14 mouse cellular contexts compared by ENCODE assay signal in genomic region chr9:13651828-13652227, GRCm38 (mm10).
A peak's percentile ranks its signal among the peaks of the same experiment; 100 is the strongest.
DNase-seq lines count a peak whose midpoint lies in the region; ATAC-seq and TF ChIP-seq lines count a peak whose summit lies in the region.
"Had no signal": no experiment of that assay in that cellular context is flagged by ENCODE, and none has a peak within 500 bp of the region (broad histone marks: within the 10 kb centered on the region; RNA-seq: fewer than 3 reads in every experiment).

No protein-coding gene starts in this region.

- DNase-seq in midbrain, embryonic 10.5 days (ENCODE audit: low spot score) = no peak
- DNase-seq in midbrain, postnatal 0 days (ENCODE audit: low spot score) = no peak
- no peak for DNase-seq in hindbrain, postnatal 0 days (ENCODE audit: low spot score)
- no peak for DNase-seq in kidney, postnatal 10 days
- DNase-seq in T-cell, adult 2 months (ENCODE audit: low spot score) = no peak
- DNase-seq: cerebellum, adult 8-10 months; kidney, postnatal 25 days; liver; lung, adult 18-20 months; thymus, adult 2 months had no signal

- peaks cover 27% of the 10 kb centered on the region for H3K4me1 ChIP-seq in midbrain, embryonic 10.5 days
- H3K4me1 ChIP-seq in midbrain, postnatal 0 days (ENCODE audit: insufficient read depth, low read length) = no peaks in the 10 kb centered on the region
- peaks cover 10% of the 10 kb centered on the region for H3K4me1 ChIP-seq in forebrain, embryonic 16.5 days (replicated peaks; ENCODE audit: control insufficient read depth, insufficient read depth, low read length)
- H3K4me1 ChIP-seq in hindbrain, postnatal 0 days (ENCODE audit: insufficient read depth, low read length) = no peaks in the 10 kb centered on the region
- peaks cover 9% of the 10 kb centered on the region for H3K4me1 ChIP-seq in neural tube, embryonic 14.5 days (ENCODE audit: control insufficient read depth, insufficient read depth, low read length)
- no peaks in the 10 kb centered on the region for H3K4me1 ChIP-seq in intestine, embryonic 16.5 days (ENCODE audit: control insufficient read depth, insufficient read depth, low read length)

- H3K36me3 ChIP-seq in midbrain, embryonic 10.5 days = no peaks in the 10 kb centered on the region
- no peaks in the 10 kb centered on the region for H3K36me3 ChIP-seq in midbrain, postnatal 0 days (ENCODE audit: insufficient read depth, low read length)
- no peaks in the 10 kb centered on the region for H3K36me3 ChIP-seq in forebrain, embryonic 16.5 days (ENCODE audit: control insufficient read depth, insufficient read depth)
- no peaks in the 10 kb centered on the region for H3K36me3 ChIP-seq in hindbrain, postnatal 0 days (ENCODE audit: insufficient read depth, low read length)
- no peaks in the 10 kb centered on the region for H3K36me3 ChIP-seq in neural tube, embryonic 14.5 days (ENCODE audit: control insufficient read depth, insufficient read depth, low read length)
- H3K36me3 ChIP-seq in intestine, embryonic 16.5 days (ENCODE audit: control insufficient read depth, insufficient read depth, low read length) = no peaks in the 10 kb centered on the region
- H3K36me3 ChIP-seq: heart, embryonic 15.5 days had no signal

- 36% methylated on average over 4 of the region's 4 CpGs for WGBS in midbrain, embryonic 10.5 days
- WGBS in midbrain, postnatal 0 days = 47% methylated on average over 4 of the region's 4 CpGs
- 38% methylated on average over 4 of the region's 4 CpGs for WGBS in forebrain, embryonic 16.5 days
- 43% methylated on average over 4 of the region's 4 CpGs for WGBS in hindbrain, postnatal 0 days
- 21% methylated on average over 4 of the region's 4 CpGs for WGBS in neural tube, embryonic 14.5 days
- WGBS in intestine, embryonic 16.5 days = 82% methylated on average over 4 of the region's 4 CpGs

- H3K27ac ChIP-seq in midbrain, embryonic 10.5 days (replicated peaks) = peak overlapping the region; percentile 81
- no peak overlapping the region for H3K27ac ChIP-seq in midbrain, postnatal 0 days (ENCODE audit: low read depth, low read length)
- H3K27ac ChIP-seq in forebrain, embryonic 16.5 days (ENCODE audit: low read length) = no peak overlapping the region
- H3K27ac ChIP-seq in hindbrain, postnatal 0 days = peak overlapping the region; percentile 41
- H3K27ac ChIP-seq in neural tube, embryonic 14.5 days (ENCODE audit: low read depth, low read length) = peak overlapping the region; percentile 75; the same call in 1 of the 2 replicates
- H3K27ac ChIP-seq in intestine, embryonic 16.5 days (ENCODE audit: low read length) = no peak overlapping the region
- H3K27ac ChIP-seq: heart, embryonic 15.5 days had no signal

- peaks cover 27% of the 10 kb centered on the region; the same call in 1 of the 2 replicates for H3K27me3 ChIP-seq in midbrain, embryonic 10.5 days (ENCODE audit: low read depth, poor library complexity, severe bottlenecking)
- no peaks in the 10 kb centered on the region for H3K27me3 ChIP-seq in midbrain, postnatal 0 days (ENCODE audit: insufficient read depth, low read length)
- no peaks in the 10 kb centered on the region for H3K27me3 ChIP-seq in forebrain, embryonic 16.5 days (replicated peaks; ENCODE audit: control insufficient read depth, insufficient read depth, low read length)
- H3K27me3 ChIP-seq in hindbrain, postnatal 0 days (ENCODE audit: insufficient read depth, low read length) = no peaks in the 10 kb centered on the region
- H3K27me3 ChIP-seq in neural tube, embryonic 14.5 days (ENCODE audit: control insufficient read depth, insufficient read depth, low read length) = no peaks in the 10 kb centered on the region
- H3K27me3 ChIP-seq in intestine, embryonic 16.5 days (replicated peaks; ENCODE audit: control insufficient read depth, insufficient read depth, low read length) = no peaks in the 10 kb centered on the region
- H3K27me3 ChIP-seq: heart, embryonic 15.5 days had no signal

- H3K4me2 ChIP-seq in midbrain, postnatal 0 days (ENCODE audit: low read depth, low read length, poor library complexity, severe bottlenecking) = no peak overlapping the region
- H3K4me2 ChIP-seq in forebrain, embryonic 16.5 days (ENCODE audit: low read length) = no peak overlapping the region
- no peak overlapping the region for H3K4me2 ChIP-seq in hindbrain, postnatal 0 days (ENCODE audit: low read depth, low read length)
- no peak overlapping the region for H3K4me2 ChIP-seq in neural tube, embryonic 14.5 days (ENCODE audit: low read depth, low read length)
- H3K4me2 ChIP-seq in intestine, embryonic 16.5 days (ENCODE audit: low read depth, low read length) = no peak overlapping the region
- H3K4me2 ChIP-seq: heart, embryonic 15.5 days had no signal

- no peak overlapping the region for H3K9ac ChIP-seq in midbrain, postnatal 0 days (replicated peaks; ENCODE audit: low read length, poor library complexity, severe bottlenecking)
- peak overlapping the region; percentile 41; the same call in 1 of the 2 replicates for H3K9ac ChIP-seq in forebrain, embryonic 16.5 days (replicated peaks; ENCODE audit: low read depth, low read length)
- no peak overlapping the region for H3K9ac ChIP-seq in hindbrain, postnatal 0 days (replicated peaks; ENCODE audit: low read length)
- no peak overlapping the region for H3K9ac ChIP-seq in neural tube, embryonic 14.5 days (replicated peaks; ENCODE audit: low read depth, low read length)
- no peak overlapping the region for H3K9ac ChIP-seq in intestine, embryonic 16.5 days (ENCODE audit: low read depth, low read length)
- H3K9ac ChIP-seq: heart, embryonic 15.5 days had no signal

- ATAC-seq in midbrain, postnatal 0 days (ENCODE audit: low FRiP score) = no peak
- no peak for ATAC-seq in forebrain, embryonic 16.5 days
- ATAC-seq in hindbrain, postnatal 0 days = no peak
- ATAC-seq in neural tube, embryonic 14.5 days (ENCODE audit: low read depth) = 0 out of 2 replicates have a peak, but pooled peaks have one; percentile 13
- no peak for ATAC-seq in intestine, embryonic 16.5 days

- peak overlapping the region; percentile 32; the same call in 1 of the 2 replicates for H3K4me3 ChIP-seq in midbrain, embryonic 10.5 days
- H3K4me3 ChIP-seq in midbrain, postnatal 0 days (ENCODE audit: low read depth, low read length) = no peak overlapping the region
- H3K4me3 ChIP-seq in forebrain, embryonic 16.5 days (replicated peaks; ENCODE audit: low read length) = no peak overlapping the region
- H3K4me3 ChIP-seq in hindbrain, postnatal 0 days (ENCODE audit: low read length) = no peak overlapping the region
- no peak overlapping the region for H3K4me3 ChIP-seq in neural tube, embryonic 14.5 days (ENCODE audit: low read depth, low read length)
- H3K4me3 ChIP-seq in intestine, embryonic 16.5 days (ENCODE audit: low read length) = no peak overlapping the region
- H3K4me3 ChIP-seq: heart, embryonic 15.5 days had no signal

- TF ChIP-seq CTCF in midbrain, postnatal 0 days (IDR thresholded peaks at IDR 0.05) = no peak
- TF ChIP-seq CTCF in hindbrain, postnatal 0 days (IDR thresholded peaks at IDR 0.05; ENCODE audit: low read depth) = no peak

- no peaks in the 10 kb centered on the region for H3K9me3 ChIP-seq in midbrain, embryonic 10.5 days (replicated peaks)
- no peaks in the 10 kb centered on the region for H3K9me3 ChIP-seq in midbrain, postnatal 0 days (ENCODE audit: low read length)
- no peaks in the 10 kb centered on the region for H3K9me3 ChIP-seq in forebrain, embryonic 16.5 days (ENCODE audit: control insufficient read depth, low read length)
- H3K9me3 ChIP-seq in hindbrain, postnatal 0 days (ENCODE audit: low read length) = no peaks in the 10 kb centered on the region
- H3K9me3 ChIP-seq in neural tube, embryonic 14.5 days (ENCODE audit: control insufficient read depth, low read length) = no peaks in the 10 kb centered on the region
- H3K9me3 ChIP-seq in intestine, embryonic 16.5 days (ENCODE audit: control insufficient read depth, low read length) = no peaks in the 10 kb centered on the region
- H3K9me3 ChIP-seq: heart, embryonic 15.5 days had no signal

Comparison
In these comparisons a context has a peak if more than half of its experiments do, and no peak if none do; other contexts are left out.
1. H3K27ac ChIP-seq: peak in midbrain, embryonic 10.5 days (single experiment), hindbrain, postnatal 0 days (single experiment) and neural tube, embryonic 14.5 days (single experiment); none in midbrain, postnatal 0 days (single experiment), forebrain, embryonic 16.5 days (single experiment) and intestine, embryonic 16.5 days (single experiment).